Mouse (Mus musculus) heart, postnatal 10 days (tissue): Measurements from ENCODE around the gene Ceacam14. TPM values are rescaled to one million over a fixed set of nuclear protein-coding genes. Genes with fewer than 3 reads are reported as not detected.

ENCODE experiments used
- DNase-seq, 2 experiments: peaks; one replicate each; pipeline ENCODE4 v3.0.0; 2021
- intact Hi-C: fragments of 180-260 bp; cut with DNase I; formaldehyde crosslinking; loops from one replicate; pipeline ENCODE4 v1.15.1; 2025
- total RNA-seq, 2 experiments: library from RNA; stranded (reverse); gene quantifications; 2 replicates each; pipeline ENCODE4 v1.2.3; 2021

Gene Ceacam14
- not detected for total RNA-seq

DNA sequence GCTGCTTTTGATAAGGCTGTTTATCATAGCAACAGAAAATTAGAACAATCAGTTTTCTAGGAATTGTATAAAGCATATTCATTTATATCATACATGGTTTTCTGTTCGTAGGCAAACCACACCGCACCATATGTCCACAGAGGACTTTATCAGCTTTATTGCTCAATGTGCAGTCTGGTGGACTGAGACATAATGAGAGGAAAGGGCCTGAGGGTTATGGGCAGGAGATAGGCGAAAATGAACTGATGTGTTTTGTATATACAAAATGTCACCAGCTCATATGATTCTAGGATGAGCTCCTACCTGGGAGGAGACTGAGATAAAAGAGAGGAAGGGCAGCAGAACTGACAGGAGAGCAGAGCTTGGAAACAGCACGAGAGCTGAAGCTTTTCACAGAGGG, at the start of gene Ceacam14:
TSS of gene Ceacam14 (plus strand) at position 301 of the 400 bp plus-strand sequence.
- DNase-seq, result no peak
- intact Hi-C loops, result no loop called here

Other genes starting within 250 kb of the Ceacam14 start
- gene Ceacam5, start 99.4 kb upstream of the Ceacam14 start, total RNA-seq, result not detected
- not detected for gene Gm5155, start 59.1 kb downstream of the Ceacam14 start, total RNA-seq
- gene Ceacam11, start 159.5 kb downstream of the Ceacam14 start, total RNA-seq, result not detected
- not detected for gene Ceacam13, start 197.3 kb downstream of the Ceacam14 start, total RNA-seq